Mouse (Mus musculus) liver (tissue): ENCODE data around the gene Kdelr2.
"Not testable (repeated sequence)": the region's sequence is repeated elsewhere in the genome, so short reads cannot be mapped to it uniquely, and the experiment has no call there.

Source experiments
- DNase-seq: peaks from one replicate; pipeline ENCODE4 v3.0.0-alpha.2; 2020; ENCODE audit warnings: mixed read lengths

Gene Kdelr2

GRCm38 (mm10) chr5:143403221-143404147 lies at the start of gene Kdelr2:
Kdelr2 (plus strand) TSS chr5:143403838.
- DNase-seq = peak; percentile 92

- DNase-seq = no peak
Measured at GRCm38 (mm10) chr5:143356017-143356416, 47.6 kb upstream of the Kdelr2 start.

DNA sequence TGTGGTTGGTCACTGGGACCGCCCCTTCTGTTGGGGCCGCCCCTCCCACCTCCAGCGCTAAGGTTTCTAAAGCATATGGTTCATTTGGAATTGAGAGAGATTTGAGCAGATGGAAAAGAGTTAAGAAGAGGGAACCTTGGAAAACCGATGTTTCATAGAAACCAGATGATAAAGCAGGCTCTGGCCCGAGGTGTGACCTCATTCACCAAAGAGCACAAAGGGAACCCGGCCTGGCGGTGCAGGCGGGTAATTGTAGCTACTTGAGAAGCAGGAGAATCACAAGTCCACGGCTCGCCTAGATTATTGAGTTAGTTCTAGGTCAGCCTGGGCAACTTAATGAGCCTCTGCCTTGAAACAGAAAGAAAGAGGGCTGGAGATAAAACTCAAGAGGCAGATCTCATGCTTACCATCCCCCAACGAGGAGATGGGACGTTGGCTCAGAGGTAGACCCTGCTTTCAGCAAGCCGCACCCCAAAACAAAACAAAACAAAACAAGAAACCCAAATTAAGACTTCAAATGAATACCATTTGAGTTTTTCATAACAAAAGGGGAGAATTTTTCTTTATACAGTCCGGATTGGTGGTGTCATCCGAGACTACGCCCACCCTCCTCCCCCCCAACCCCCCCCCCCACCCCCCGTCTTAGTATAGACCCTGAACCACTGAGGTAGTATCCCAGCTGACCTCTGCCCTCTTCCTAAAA lies 46.8 kb upstream of the Kdelr2 start, which contains the start of gene Grid2ip:
Grid2ip (plus strand) TSS at position 653 of the 703 bp plus-strand sequence.
- no peak for DNase-seq

DNA sequence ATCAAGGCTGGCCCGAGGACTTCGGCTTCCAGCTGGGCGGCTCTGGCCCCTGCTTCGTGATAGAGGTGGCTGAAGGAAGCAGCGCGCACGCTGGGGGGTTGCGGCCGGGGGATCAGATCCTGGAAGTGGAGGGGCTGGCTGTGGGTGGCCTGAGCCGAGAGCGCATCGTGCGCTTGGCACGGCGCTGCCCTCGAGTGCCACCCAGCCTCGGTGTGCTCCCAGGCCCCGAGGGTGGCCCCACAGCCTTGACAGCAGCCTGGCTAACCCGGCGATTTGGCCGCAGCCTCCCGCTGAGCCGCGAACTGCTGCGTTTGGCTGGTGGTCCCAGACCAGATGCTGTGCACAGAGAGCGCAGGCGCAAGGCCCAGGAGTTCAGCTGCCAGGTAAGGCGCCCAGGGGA lies 46.1 kb upstream of the Kdelr2 start:
- no peak for DNase-seq

- DNase-seq = no peak
Measured at GRCm38 (mm10) chr5:143359263-143359662, 44.4 kb upstream of the Kdelr2 start.

DNA sequence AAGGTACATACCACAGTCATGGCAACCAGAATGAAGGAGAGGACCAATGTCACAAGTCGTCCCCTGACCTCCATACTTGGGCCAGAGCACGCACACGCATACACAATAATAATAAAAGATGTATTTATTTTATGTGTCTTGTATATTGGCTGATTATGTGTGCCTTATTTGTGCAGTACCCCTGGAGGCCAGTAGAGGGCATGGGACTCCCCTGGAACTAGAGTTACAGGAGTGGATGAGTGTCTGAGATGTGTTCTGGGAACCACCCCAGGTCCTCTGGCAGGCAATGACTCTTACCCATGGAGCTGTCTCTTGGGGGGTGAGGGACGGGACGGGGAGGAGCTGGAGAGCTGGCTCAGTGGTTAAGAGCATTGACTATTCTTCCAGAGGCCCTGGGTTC lies 43.6 kb upstream of the Kdelr2 start:
- peak; percentile 33 for DNase-seq

DNA sequence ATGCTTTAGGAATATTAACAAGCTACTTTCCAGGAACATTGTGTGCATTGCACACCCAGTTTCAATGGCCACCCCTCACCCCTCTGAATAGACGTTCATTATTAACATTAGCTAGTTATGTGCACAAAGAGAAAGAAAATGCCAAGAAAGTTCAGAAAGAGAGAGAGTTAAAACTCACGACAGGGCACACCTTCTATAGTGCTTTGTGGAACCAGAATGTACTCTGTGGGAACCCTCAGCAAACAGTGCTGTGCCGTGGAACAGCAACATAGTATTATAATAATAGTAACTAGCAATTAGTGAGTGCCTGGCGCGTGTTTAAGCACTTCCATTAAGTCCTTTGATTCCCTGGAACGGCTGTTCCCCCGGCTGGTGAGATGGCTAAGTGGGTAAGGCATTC lies 42.2 kb upstream of the Kdelr2 start:
- DNase-seq = no peak

DNA sequence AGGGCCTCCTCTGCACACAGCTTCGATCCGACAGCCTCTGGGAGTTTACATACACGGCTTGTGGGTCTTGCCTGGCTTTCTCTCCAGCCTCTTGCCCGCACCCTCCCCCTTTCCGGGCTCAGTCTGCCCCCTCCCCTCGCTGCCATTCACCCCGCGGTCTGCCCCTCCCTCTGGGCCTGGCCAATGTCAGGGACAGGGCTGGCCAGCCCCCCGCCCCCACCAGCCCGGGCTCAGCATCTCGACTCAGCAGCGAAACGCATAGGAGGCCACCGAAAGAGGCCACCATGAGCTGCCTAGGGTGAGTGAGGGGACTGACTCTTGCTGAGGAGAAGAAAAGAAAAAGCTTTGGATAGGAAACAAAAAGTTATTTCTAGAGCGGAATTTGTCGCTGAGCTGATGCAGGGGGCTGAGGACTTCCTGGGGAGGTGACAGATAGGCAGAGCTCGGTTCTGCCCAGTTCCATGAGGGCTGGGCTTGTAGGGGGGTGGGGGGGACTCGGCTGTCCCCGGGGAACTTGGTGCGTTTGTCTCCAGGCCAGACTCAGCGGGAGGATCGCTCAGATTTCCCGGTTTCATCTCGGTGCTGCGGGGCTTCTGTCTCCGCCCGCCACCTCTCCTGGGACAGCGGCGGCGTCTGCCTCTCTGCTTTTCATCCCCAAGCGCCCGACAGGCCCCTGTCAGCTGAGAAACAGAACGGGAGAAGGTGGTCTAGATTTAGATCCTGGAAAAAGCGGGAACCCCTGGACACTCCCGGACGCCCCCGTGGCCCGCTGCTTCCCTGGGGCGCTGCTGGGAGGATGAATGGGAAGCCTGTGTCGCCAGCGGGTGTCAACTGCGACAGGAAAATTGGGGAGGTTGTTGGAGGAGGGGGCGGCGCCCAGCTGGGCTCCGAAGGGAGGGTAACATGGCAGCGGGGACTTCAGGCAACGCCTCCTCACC lies 39.7 kb upstream of the Kdelr2 start:
- DNase-seq = peak; percentile 39

- DNase-seq = no peak
Measured at GRCm38 (mm10) chr5:143367931-143368330, 35.7 kb upstream of the Kdelr2 start.

DNA sequence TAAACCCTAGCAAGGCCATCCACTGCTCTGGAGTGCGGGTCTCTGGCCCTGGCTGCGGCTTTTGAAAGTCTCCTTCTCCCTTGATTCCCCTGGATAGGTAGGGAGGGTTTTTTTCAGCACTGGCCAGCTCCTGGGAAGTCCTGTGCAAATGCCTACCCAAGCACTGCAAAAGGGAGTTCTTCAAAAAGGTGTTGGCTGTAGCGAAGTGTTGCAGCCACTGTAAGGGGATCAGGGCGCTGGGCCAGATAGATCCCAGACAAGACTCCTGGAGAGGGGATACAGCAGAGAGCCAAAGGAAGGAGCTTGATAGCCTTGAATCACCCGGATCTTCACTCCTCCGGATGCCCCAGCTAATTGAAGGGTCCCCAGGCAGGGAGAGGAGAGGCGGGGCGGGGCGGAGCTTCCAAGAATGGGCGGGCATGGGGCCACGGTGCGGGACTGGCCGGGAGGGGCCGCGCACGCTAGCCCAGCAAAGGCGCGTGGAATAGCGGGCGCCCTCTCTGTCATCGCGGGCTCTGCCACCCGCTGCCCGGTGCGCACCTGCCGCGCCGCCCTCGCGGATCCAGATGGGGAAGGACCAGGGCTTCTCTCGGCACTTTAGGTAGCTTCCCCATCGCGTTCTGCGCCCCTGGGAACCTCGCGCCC lies 33.9 kb upstream of the Kdelr2 start:
- no peak for DNase-seq

GRCm38 (mm10) chr5:143370416-143371145 lies 33.1 kb upstream of the Kdelr2 start:
- DNase-seq = no peak

DNA sequence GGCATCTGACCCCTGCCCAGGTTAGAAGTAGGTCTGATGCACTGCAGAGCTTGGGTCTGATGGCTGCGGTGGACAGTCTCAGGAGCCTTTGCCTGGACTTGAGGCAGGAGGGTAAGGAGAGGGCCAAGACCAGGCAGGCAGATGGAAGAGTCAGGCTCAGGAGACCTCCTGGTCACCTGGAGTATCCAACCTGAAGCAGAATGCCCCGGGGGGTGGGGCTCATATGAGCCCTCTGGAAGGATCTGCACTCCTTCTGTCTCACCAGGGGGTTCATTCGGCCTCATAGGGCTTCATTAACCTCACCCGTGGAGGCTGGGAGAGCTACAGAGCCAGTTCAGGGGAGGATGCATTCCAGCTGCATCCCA lies 32.5 kb upstream of the Kdelr2 start:
- no peak for DNase-seq

DNA sequence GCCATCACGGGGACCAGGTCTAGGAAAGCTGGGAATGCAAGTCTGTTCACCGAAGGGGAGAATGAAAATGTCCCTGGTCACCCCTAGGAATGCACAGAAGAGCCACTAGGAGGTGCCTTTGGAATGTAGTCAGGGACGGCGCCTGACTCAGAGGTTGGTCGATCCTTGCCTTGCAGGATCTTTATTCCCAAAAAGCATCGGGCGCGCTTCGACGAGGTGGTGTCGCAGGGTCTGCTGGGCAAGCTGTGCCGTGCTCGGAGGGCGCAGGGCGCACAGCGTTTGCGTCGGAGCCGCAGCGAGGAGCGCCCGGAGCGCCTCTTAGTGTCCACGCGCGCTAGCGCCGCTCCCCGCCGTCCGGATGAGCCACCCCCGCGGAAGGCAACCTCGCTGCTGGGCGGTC lies 30.8 kb upstream of the Kdelr2 start:
- no peak for DNase-seq

GRCm38 (mm10) chr5:143375242-143375641 lies 28.4 kb upstream of the Kdelr2 start:
- DNase-seq = peak; percentile 62

GRCm38 (mm10) chr5:143376156-143376555 lies 27.5 kb upstream of the Kdelr2 start:
- peak; percentile 29 for DNase-seq

DNA sequence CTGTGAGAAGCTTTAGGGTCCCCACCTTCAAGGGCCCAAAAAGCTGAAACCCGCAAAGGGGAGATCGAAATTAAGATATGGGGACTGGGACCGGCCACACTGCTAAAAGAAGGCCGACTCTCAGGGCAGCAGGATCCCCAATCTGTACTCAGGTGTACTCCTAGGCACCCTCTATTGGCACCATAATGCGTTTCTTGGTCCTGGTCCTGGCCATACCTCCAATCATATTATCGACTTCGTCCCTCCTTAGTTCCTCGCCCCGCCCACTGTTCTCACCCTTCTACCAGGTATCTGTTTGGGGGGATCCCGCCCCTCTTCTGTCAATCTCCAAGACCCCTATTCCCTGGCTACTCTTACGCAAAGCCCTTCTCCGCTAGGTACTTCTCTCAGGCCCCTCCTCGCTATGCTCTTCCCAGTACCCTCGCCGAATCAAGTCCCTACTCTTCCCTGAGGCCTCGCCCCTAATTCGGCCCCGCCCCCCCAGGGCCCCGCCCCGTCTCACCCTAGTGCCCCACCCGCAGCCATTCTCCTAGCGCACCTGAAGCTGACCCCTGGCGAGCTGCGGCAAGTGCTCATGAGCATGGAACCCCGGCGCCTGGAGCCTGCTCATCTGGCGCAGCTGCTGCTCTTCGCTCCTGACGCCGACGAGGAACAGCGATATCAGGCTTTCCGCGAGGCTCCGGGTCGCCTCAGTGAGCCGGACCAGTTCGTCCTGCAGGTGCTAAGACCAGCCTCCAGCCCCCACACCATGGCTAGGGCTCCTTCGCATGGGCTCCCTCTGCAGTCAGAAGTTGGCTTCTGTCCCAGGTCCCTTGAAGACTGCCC lies 16.6 kb upstream of the Kdelr2 start:
- DNase-seq = peak; percentile 67

- DNase-seq = no peak
Measured at GRCm38 (mm10) chr5:143394184-143394583, 9.5 kb upstream of the Kdelr2 start.

GRCm38 (mm10) chr5:143394966-143395365 lies 8.7 kb upstream of the Kdelr2 start:
- DNase-seq = not testable (repeated sequence)

DNA sequence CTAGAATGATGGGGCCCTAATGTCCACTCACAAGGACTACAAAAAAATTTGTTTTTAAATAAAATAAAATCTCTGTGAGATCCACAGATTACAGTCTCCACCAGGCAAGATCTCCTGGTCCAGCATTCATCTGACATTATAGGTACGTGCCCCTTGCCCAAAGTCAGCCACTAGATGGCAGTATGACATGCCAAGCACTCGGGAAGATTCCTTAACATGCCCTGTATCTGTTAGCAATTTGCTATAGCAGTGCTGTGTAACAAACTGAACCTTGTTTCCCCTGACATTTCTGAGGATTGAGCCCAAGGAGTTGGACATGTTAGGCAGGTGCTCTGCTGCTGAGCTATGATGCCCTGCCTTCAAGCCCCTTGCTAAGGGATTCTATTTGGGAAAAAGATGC lies 8.0 kb upstream of the Kdelr2 start:
- DNase-seq = peak; percentile 66

DNA sequence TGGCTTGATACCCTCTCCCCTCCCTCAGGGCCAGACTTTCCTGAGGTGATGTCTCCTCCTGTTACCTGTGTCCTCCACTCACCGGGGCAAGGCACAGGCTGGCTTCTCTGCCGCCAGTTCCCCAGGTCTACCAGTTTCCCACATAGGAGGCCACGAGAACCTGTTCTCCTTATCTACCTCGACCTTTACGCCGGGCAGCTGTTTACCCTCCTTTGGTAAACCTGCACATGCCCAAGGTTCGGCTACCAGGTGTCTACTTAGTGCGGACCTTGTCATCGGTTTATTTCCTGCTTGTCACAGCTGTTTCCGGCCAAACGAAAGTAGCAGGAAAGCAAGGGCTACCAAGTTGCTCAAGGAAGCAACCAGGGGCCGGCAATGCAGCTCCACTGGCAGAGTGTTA lies 3.1 kb upstream of the Kdelr2 start:
- no peak for DNase-seq

DNA sequence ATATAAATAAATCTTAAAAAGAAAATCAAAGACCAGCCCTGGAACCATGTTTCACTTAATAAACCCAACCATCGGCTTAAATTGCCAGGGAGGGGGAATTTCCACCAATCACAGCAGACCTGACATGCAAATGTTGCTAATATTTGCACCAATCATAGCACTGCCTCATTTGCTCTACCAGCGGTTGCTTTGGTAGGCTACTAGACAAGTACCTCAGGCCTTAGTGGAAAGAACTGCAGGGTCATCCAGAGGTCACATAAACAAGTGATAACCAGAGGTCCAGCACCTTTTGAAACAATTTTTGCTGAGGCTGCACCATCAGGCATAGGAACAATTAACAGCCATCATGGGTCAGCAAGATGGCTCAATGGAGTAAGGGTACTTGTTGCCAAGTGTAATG lies 2.1 kb upstream of the Kdelr2 start:
- no peak for DNase-seq
